Mouse (Mus musculus) liver, embryonic 14.5 days (tissue): Measurements from ENCODE around the gene Il5. TPM values are rescaled to one million over a fixed set of nuclear protein-coding genes. Genes with fewer than 3 reads are reported as not detected.

Experiments
- ATAC-seq: fragments of 200-750 bp; cut with Nextera tagmentation; 2 replicates; pipeline ENCODE4 v1.8.0; 2017; ENCODE audit warnings: moderate number of reproducible peaks, mild to moderate bottlenecking, moderate library complexity; ENCODE audit not compliant: insufficient read depth
- DNase-seq, 3 experiments: peaks; one replicate each; pipeline ENCODE4 v3.0.0-alpha.2; 2012 to 2013; ENCODE audit warnings: low read depth in 3 of 3, low spot score in 3 of 3
- H3K27ac ChIP-seq: fragments of 300-500 bp; sonication (generic); 2 replicates; pipeline ENCODE4 v1.5.1; 2014; ENCODE audit warnings: moderate library complexity, mild to moderate bottlenecking, control low read depth, inconsistent platforms
- H3K27me3 ChIP-seq: fragments of 300-500 bp; sonication (generic); 2 replicates; pipeline ENCODE4 v1.6.1; 2014; ENCODE audit warnings: mild to moderate bottlenecking, low read length, moderate library complexity; ENCODE audit not compliant: control insufficient read depth, insufficient read depth
- H3K36me3 ChIP-seq: fragments of 300-500 bp; sonication (generic); replicated peaks from 2 replicates; pipeline ENCODE4 v1.6.1; 2014; ENCODE audit warnings: low read depth; ENCODE audit not compliant: control insufficient read depth, insufficient read depth
- H3K4me1 ChIP-seq, 2 experiments: fragments of 200-500 bp in 1 of 2; fragments of 300-500 bp in 1 of 2; sonication (generic) in 1 of 2; replicated peaks; 2 replicates each; pipeline ENCODE4 v1.6.1; 2012 to 2014; ENCODE audit warnings: antibody characterized with exemption in 1 of 2, inconsistent platforms in 1 of 2, low read length in 1 of 2; ENCODE audit not compliant: control insufficient read depth in 2 of 2, insufficient read depth in 2 of 2
- H3K4me2 ChIP-seq: fragments of 300-500 bp; sonication (generic); 2 replicates; pipeline ENCODE4 v1.6.1; 2014; ENCODE audit warnings: low read depth, mild to moderate bottlenecking, control low read depth, moderate library complexity
- H3K4me3 ChIP-seq, 2 experiments: fragments of 200-500 bp in 1 of 2; fragments of 300-500 bp in 1 of 2; sonication (generic) in 1 of 2; 2 replicates each; pipeline ENCODE4 v1.5.1; 2012 to 2014; ENCODE audit warnings: low read depth in 2 of 2, low read length in 2 of 2, mild to moderate bottlenecking in 2 of 2, control low read depth in 1 of 2, inconsistent platforms in 1 of 2, moderate library complexity in 1 of 2; ENCODE audit not compliant: insufficient read depth in 1 of 2
- H3K9ac ChIP-seq: fragments of 300-500 bp; sonication (generic); replicated peaks from 2 replicates; pipeline ENCODE4 v1.6.1; 2014; ENCODE audit warnings: mild to moderate bottlenecking, control low read depth, moderate library complexity
- H3K9me3 ChIP-seq: fragments of 300-500 bp; sonication (generic); 2 replicates; pipeline ENCODE4 v1.6.1; 2016; ENCODE audit warnings: low read length, mixed read lengths; ENCODE audit not compliant: control insufficient read depth
- CTCF ChIP-seq: IDR thresholded peaks from 2 replicates; pipeline ENCODE4 v1.5.1; 2016; ENCODE audit warnings: antibody characterized with exemption, low read depth, control low read depth
- EP300 ChIP-seq: IDR thresholded peaks from 2 replicates; pipeline ENCODE4 v1.6.1; 2016; ENCODE audit warnings: antibody characterized with exemption, low read depth
- WGBS: fragments of 180-500 bp; shearing (Covaris S2); extraction: QIAGEN DNeasy Blood & Tissue Kit; methylation state at CpG from one replicate; pipeline ENCODE4 v1.1.7; 2014; ENCODE audit not compliant: insufficient replicate concordance; 5-methylcytosine and 5-hydroxymethylcytosine counted together
- polyA plus RNA-seq, 2 experiments: library from polyadenylated mRNA; depleted of rRNA in 1 of 2; stranded (reverse) in 1 of 2; unstranded in 1 of 2; fragments of >200 nt; fragmentation: Nextera tagmentation in 1 of 2; extraction: Ambion mirVana in 1 of 2; gene quantifications; 2 replicates each; pipeline versions ENCODE4 v1.2.1 to v1.2.3; 2012 to 2014

The Il5 gene
- polyA plus RNA-seq, 2 experiments: not detected

- TF ChIP-seq CTCF (peak; percentile 65), EP300 (no peak)
- peak; percentile 37 to 53 (median 41) for DNase-seq
- 21% methylated on average over 6 of the region's 6 CpGs for WGBS
Observed at GRCm38 (mm10) chr11:53737573-53737946, 17.0 kb downstream of the Il5 start.

DNA sequence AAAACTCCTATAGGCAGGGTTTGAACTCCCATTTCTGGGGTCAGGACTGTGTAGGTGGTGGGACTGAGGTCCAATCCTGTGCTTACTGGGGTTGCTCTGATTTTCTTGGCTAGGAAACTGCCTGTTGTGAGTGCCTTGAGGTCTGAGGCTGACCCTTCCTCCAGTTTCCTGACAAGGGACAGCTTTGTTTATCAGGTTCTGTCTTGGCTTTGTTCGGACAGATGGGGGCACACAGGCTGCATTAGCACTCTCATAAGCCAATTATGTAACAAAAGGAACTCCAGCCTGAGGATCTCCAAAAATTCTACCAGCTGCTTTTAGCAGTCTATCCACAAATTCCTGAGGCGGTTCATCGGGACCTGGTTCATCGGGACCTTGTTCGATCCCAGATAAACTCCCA, 21.8 kb downstream of the Il5 start:
- Histone ChIP-seq H3K9me3 (no peaks in the 10 kb centered on the region), H3K4me3 (no peak overlapping the region), H3K9ac (no peak overlapping the region), H3K27me3 (no peaks in the 10 kb centered on the region), H3K27ac (no peak overlapping the region), H3K4me2 (no peak overlapping the region), H3K36me3 (no peaks in the 10 kb centered on the region), H3K4me1 (no peaks in the 10 kb centered on the region)
- no peak for TF ChIP-seq EP300
- TF ChIP-seq CTCF: no peak
- ATAC-seq (no peak), DNase-seq (no peak)
- WGBS: 43% methylated on average over 5 of the region's 5 CpGs

More at GRCm38 (mm10) chr11:53737573-53737946, 17.0 kb downstream of the Il5 start:
- no peaks in the 10 kb centered on the region for H3K4me1 ChIP-seq
- no peaks in the 10 kb centered on the region for H3K9me3 ChIP-seq
- H3K27ac ChIP-seq: no peak overlapping the region
- peak; percentile 52; the same call in 1 of the 2 replicates for ATAC-seq
- no peak overlapping the region for H3K4me3 ChIP-seq
- H3K36me3 ChIP-seq: no peaks in the 10 kb centered on the region
- no peak overlapping the region for H3K4me2 ChIP-seq
- H3K9ac ChIP-seq: no peak overlapping the region
- no peaks in the 10 kb centered on the region for H3K27me3 ChIP-seq

DNA sequence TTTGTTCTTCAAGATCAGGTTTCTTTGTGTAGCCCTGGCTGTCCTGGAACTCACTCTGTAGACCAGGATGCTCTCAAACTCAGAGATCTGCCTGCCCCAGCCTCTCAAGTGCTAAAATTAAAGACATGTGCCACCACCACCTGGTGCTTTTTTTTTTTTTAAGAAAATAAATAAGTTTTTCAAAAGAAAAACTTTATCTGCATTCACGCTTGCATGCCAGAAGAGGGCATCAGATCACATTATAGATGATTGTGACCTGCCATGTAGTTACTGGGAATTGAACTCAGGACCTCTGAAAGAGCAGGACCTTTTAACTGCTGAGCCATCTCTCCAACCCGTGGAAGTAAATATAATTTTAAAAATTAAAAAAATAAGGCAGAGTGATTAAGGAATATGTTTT, 24.7 kb downstream of the Il5 start:
- no peak overlapping the region for H3K4me2 ChIP-seq
- TF ChIP-seq EP300 (no peak), CTCF (no peak; the same call in 1 of the 2 replicates)
- no peak for DNase-seq
- H3K27ac ChIP-seq: no peak overlapping the region
- H3K36me3 ChIP-seq: no peaks in the 10 kb centered on the region
- 0 out of 4 replicates have a peak, but pooled peaks cover 0 to 2% of the 10 kb centered on the region in 2 experiments for H3K4me1 ChIP-seq
- H3K9ac ChIP-seq: no peak overlapping the region
- H3K4me3 ChIP-seq: no peak overlapping the region
- H3K9me3 ChIP-seq: no peaks in the 10 kb centered on the region
- no peaks in the 10 kb centered on the region for H3K27me3 ChIP-seq
- no peak for ATAC-seq
- WGBS: 53% methylated on average over 2 of the region's 2 CpGs

- DNase-seq: no peak
- no peaks in the 10 kb centered on the region for H3K27me3 ChIP-seq
- H3K36me3 ChIP-seq: no peaks in the 10 kb centered on the region
- H3K27ac ChIP-seq: no peak overlapping the region
- 0 out of 4 replicates have a peak, but pooled peaks cover 0 to 2% of the 10 kb centered on the region in 2 experiments for H3K4me1 ChIP-seq
- no peak for TF ChIP-seq EP300
- TF ChIP-seq CTCF: no peak
- ATAC-seq: no peak
- no peak overlapping the region for H3K4me3 ChIP-seq
- 27% methylated on average over 9 of the region's 9 CpGs for WGBS
- no peaks in the 10 kb centered on the region for H3K9me3 ChIP-seq
- no peak overlapping the region for H3K4me2 ChIP-seq
- no peak overlapping the region for H3K9ac ChIP-seq
Observed at GRCm38 (mm10) chr11:53747985-53748384, 27.4 kb downstream of the Il5 start.

DNA sequence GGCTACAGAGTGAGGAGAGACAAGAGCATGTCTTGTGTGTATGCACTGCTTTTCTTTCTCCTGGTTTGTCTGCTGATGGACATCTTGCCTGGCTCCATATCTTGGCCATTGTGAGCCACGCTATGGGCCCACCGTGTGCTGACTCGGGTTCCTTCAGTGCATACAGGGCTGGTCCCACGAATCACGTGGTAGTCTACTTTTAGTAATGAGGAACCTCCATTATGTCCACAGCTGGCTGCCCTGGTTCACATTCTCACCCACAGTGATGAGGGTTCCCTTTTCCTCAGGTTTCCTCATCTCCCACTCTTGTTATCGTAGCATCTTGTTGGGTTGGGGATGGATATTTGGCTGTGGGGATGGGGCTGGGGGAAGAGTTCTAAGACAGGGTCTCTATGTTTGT, 28.0 kb downstream of the Il5 start:
- H3K27ac ChIP-seq: no peak overlapping the region
- 36% methylated on average over 6 of the region's 6 CpGs for WGBS
- no peaks in the 10 kb centered on the region for H3K36me3 ChIP-seq
- TF ChIP-seq EP300 (no peak), CTCF (no peak)
- no peaks in the 10 kb centered on the region for H3K27me3 ChIP-seq
- H3K4me3 ChIP-seq: no peak overlapping the region
- H3K4me1 ChIP-seq: 0 out of 4 replicates have a peak, but pooled peaks cover 0 to 2% of the 10 kb centered on the region in 2 experiments
- no peaks in the 10 kb centered on the region for H3K9me3 ChIP-seq
- no peak overlapping the region for H3K4me2 ChIP-seq
- DNase-seq: no peak
- H3K9ac ChIP-seq: no peak overlapping the region
- ATAC-seq: no peak

- Histone ChIP-seq H3K27me3 (no peaks in the 10 kb centered on the region), H3K9ac (no peak overlapping the region), H3K4me1 (0 out of 4 replicates have a peak, but pooled peaks cover 0 to 2% of the 10 kb centered on the region in 2 experiments), H3K36me3 (no peaks in the 10 kb centered on the region), H3K4me3 (no peak overlapping the region), H3K4me2 (no peak overlapping the region), H3K27ac (no peak overlapping the region), H3K9me3 (no peaks in the 10 kb centered on the region)
- TF ChIP-seq EP300: no peak
- no peak for TF ChIP-seq CTCF
- DNase-seq (no peak), ATAC-seq (no peak)
- 69% methylated on average over 4 of the region's 4 CpGs for WGBS
Observed at GRCm38 (mm10) chr11:53749306-53749705, 28.7 kb downstream of the Il5 start.
